Mouse (Mus musculus): ENCODE results near the gene Stxbp5.

The Stxbp5 gene

GRCm38 (mm10) chr10:9857850-9858249 is 43.0 kb downstream of the Stxbp5 start:
- DNase-seq (ENCODE audit: low spot score in 2 of 2): no peak

GRCm38 (mm10) chr10:9856792-9857191 is 44.1 kb downstream of the Stxbp5 start:
- DNase-seq (ENCODE audit: low spot score in 2 of 2): no peak

- DNase-seq (ENCODE audit: low spot score in 2 of 2): no peak
These were observed 54.5 kb downstream of the Stxbp5 start for GRCm38 (mm10) chr10:9846408-9846807.

DNA sequence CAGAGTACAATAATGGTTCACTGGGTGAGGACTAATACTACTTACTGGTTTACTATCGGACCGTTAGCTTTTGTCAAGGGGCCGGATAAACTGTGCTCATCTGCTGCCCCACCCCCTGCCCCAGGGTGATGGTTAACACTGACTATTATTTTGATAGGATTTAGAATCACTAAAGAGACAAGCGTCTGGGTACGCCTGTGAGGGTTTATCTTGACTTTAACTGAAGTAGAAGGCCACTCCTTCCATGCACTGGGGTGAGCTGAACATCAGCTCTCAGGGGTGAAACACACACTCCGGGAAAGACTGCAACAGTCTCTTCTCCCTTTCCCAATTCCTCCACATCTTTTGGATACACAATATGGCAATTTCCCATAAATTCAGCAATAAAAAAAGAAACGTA is 61.5 kb downstream of the Stxbp5 start:
- no peak for DNase-seq (ENCODE audit: low spot score in 2 of 2)

DNA sequence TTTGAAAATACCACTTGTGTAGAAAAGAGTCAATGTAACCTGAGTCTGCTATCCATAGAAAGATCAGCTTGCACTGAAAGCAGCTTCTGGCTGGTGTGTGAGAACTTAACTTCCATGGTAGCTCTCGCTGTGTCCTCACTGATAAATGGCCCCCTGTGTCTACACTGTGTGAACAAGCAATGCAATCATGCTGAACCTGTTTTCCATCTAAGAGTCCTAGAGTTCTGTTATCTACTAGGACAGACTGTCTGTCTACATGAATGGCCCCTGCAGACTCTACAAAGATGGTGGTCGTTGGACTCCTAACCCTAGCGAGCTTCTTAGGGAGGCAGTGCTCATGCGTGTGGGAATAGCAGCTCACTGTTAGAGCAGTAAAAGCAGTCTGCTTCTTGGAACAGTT is 65.9 kb downstream of the Stxbp5 start:
- no peak for DNase-seq (ENCODE audit: low spot score in 2 of 2)

DNA sequence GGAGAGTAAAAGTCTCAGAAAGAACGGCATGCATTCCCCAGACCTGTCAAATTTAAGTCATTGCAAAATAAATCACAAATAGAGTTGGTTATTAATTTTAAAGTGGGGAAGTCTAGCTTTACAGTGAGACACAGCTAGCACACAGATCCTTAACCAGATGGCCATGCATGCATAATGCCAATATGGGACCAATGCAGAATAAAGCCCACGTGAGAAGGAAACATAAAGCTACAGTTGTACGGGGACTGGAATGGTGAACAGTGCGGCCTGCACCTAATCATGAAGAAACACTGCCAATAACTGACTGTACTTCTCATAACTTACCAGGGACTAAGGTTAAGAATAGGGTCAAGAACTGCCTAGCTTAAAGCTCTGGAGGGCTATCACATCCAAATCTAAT is 67.9 kb downstream of the Stxbp5 start:
- DNase-seq (ENCODE audit: low spot score in 2 of 2): no peak

GRCm38 (mm10) chr10:9829744-9830143 is 71.1 kb downstream of the Stxbp5 start:
- no peak for DNase-seq (ENCODE audit: low spot score in 2 of 2)

DNA sequence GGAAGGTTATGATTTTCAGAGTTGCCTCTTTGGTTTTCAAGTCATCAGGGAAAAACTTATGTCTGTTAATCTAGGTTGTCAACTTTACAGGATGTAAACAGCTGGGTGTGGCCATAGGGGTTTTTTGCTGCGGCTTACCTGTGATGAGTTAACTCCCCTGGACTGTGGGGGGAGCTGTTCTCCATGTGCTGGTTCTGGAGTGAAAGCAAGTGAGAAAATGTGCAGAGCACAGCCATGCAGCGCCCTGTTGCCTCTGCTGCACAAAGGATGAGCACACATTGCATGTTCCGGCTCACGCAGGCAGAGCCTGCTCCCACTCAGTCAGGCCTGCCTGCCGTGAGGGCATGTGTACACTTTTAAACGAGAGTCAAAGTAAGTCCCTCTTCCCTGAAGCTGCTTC is 79.6 kb downstream of the Stxbp5 start:
- DNase-seq (ENCODE audit: low spot score in 2 of 2): no peak

DNA sequence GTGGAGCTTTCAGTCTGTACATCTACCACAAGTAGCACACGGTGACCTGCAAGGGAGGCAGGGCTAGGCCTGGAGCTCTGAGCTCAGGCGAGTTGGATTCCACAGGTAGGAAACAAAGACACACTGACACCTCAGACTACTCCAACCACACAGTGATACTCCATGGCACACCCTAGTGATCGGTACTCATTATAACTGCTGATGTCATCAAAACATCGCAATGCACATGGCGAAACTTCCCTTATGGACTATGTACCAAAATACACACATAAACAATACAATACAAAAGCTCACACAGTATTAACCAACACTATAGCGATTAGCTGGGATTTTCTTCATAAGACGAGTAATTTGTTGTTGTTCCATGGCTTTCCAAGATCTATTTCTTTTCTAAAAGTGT is 82.3 kb downstream of the Stxbp5 start:
- no peak for DNase-seq (ENCODE audit: low spot score in 2 of 2)

DNA sequence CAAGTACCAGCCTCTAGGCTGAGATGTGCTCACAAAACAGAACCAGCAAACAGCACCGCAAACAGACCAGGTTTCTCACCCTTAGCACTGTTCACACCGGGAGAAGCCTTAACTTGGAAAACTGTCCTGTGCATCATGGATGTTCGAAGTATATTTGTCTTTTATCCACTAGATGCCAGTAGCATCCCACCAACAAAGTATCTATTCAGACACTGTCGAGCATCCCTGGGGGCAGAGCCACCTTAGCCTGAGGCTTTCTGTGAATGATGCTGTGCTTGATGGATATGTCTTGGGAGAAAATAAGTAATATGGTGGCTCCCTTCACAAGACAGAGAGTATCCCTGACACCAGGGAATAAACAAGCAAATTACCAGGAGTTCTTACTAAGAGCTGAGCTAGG is 87.0 kb downstream of the Stxbp5 start:
- DNase-seq (ENCODE audit: low spot score in 2 of 2): no peak

DNA sequence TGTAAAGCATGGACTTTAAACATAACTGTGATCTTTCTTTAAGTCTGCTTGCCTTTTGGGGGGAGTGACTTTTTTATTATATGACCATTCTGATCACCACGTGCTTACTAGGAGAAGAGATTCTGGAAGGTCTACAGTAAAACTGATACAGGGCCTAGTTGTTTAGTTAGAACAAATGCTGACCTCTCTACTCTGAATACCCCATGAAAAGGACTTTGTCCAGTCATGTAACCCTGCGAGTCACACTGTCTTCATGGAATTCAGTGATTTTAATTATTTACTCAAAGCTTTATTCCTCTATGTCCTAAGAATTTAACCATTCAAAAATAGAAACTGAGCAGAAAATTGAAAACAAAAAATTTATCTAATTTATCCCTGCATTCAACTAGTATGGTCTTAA is 93.3 kb downstream of the Stxbp5 start:
- no peak for DNase-seq (ENCODE audit: low spot score in 2 of 2)

GRCm38 (mm10) chr10:9805341-9805740 is 95.5 kb downstream of the Stxbp5 start:
- no peak for DNase-seq (ENCODE audit: low spot score in 2 of 2)

- no peak for DNase-seq (ENCODE audit: low spot score in 2 of 2)
These were observed 97.8 kb downstream of the Stxbp5 start for GRCm38 (mm10) chr10:9803126-9803525.

DNA sequence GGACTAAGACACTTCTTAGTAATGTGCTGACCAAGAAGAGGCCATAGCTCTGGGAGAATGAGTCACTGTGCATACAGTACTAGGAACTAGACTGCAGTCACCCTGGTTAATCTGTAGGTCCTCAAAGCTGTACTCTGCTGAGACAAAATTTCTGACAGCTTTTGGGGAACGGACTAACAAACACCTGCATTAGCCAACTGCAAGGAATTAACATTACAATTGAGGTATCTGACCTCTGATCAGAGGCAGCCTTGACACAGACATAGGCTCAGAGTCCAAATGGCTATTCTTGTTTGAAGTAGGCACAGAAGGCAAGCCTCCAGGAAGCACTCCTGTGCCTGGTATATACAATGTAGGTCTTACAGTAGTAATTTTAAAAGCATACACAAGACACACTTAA is 99.3 kb downstream of the Stxbp5 start:
- no peak for DNase-seq (ENCODE audit: low spot score in 2 of 2)

DNA sequence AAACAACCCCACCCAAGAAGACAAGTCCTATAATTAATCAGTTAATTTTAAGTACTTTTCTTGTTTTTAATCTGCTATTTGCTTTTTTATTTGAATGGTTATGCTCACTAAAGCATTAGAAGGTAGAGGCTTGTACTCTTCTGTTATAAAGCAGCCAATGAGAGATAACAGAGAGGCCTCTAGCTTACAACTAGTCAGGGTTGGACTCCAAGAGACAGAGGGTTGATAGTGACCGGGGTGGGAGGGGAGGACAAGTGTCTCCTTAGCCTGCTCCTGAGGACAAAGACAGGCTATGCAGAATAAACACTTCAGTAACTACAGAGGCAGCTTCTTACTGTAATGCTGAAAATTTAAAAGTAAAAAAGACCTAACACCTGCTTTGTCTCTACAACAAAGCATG is 101.8 kb downstream of the Stxbp5 start:
- no peak for DNase-seq (ENCODE audit: low spot score in 2 of 2)

DNA sequence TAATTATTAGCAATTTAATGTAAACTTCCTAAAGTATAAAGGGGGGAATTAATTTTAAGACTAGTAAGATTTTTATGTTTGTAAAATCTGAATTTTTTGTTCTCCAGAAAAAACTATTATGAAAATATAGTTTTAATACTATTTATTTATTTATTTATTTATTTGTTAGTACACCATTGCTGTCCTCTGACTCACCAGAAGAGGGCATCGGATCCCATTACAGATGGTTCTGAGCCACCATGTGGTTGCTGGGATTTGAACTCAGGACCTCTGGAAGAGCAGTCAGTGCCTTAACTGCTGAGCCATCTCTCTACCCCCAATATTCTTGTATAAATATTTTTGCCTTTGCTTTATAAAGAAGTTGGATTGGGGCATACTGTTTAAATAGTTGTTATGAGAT is 104.5 kb downstream of the Stxbp5 start:
- DNase-seq (ENCODE audit: low spot score in 2 of 2): no peak

DNA sequence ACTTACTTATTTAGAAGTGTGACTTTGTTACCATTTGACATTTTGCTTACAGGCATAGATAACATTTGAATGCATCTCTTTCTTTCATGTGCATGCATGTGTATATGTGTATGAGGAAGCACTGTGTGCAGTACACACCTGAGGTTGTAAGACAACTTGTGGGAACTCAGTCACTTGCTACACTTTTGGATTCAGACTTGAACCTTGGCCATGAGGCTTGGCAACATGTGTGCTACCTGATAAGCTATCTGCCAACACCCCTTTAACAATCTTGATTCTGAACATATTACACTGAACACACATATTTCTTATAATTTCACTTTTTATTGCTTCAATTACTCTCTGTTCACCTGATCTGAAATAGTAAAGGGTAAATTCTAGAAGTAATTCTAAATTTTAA is 106.5 kb downstream of the Stxbp5 start:
- DNase-seq (ENCODE audit: low spot score in 2 of 2): no peak

DNA sequence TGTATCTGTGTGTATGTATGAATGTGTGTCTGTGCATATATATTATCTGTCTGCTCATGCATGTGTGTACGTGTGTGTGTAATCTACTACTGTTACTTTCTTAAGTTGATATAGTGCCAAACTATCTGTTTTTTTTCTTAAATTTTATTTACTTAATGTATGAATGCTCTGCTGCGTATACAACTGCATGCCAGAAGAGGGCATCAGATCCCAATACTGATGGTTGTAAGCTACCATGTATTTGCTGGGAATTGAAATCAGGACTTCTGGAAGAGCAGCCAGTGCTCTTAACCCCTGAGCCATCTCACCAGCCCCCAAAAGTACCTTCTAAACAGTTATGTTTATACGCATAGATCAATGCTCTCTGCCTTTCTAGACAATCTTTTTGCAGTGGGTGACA is 109.9 kb downstream of the Stxbp5 start:
- DNase-seq (ENCODE audit: low spot score in 2 of 2): no peak

DNA sequence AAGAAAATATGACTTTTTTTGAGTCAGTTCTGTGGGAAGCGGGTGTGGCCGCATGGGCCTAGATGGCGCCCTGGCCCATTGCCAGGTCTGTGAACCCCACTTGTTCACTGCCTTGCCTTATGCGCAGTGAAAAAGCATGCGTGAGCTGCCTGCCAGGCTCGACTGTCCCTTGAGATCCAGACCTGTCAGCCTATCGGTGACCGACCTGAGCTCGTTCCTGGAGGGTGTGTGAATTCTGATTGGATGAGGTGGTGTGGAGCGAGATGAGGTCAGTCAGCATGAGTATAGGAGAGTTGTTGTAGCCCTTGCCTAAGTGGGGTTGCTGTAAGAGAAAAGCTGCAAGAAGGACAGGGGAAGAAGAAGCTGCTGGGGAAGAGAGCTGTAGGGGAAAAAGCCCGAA is 114.4 kb downstream of the Stxbp5 start:
- DNase-seq (ENCODE audit: low spot score in 2 of 2): no peak

- no peak for DNase-seq (ENCODE audit: low spot score in 2 of 2)
These were observed 115.2 kb downstream of the Stxbp5 start for GRCm38 (mm10) chr10:9785651-9786050.

GRCm38 (mm10) chr10:9779864-9780263 is 121.0 kb downstream of the Stxbp5 start:
- no peak for DNase-seq (ENCODE audit: low spot score in 2 of 2)

- no peak for DNase-seq (ENCODE audit: low spot score in 2 of 2)
These were observed 130.6 kb downstream of the Stxbp5 start for GRCm38 (mm10) chr10:9770261-9770660.

GRCm38 (mm10) chr10:9763831-9764230 is 137.0 kb downstream of the Stxbp5 start:
- DNase-seq (ENCODE audit: low spot score in 2 of 2): no peak

DNA sequence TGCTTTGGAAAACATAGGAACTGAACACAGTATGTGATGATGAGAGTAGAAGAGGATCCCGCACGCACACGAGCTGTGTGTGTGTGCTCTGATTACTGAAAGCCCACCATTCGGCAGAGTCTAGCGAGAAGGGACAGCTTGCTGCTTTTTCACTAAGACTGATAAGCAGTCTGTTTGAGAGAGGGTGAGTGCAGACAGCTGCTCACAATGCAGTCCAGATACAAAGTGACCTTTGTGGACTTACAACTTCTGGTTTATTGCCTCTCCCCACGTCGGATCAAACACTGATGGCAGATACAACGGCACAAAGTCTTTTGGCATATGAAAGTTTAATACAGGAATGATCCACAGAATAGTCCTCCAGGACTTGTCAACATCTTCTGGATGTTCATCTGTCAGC is 140.6 kb downstream of the Stxbp5 start:
- no peak for DNase-seq (ENCODE audit: low spot score in 2 of 2)

GRCm38 (mm10) chr10:9756546-9756945 is 144.3 kb downstream of the Stxbp5 start:
- DNase-seq (ENCODE audit: low spot score in 2 of 2): no peak
